Mouse (Mus musculus): ENCODE data around the gene Chrna1.

GRCm38 (mm10) chr2:73580720-73581119 lies 582 bp upstream of the Chrna1 start:
- TF ChIP-seq CTCF (IDR thresholded peaks at IDR 0.05; ENCODE audit: low read depth, low read length) (no peak), POLR2A (IDR thresholded peaks at IDR 0.05; ENCODE audit: extremely low read depth, insufficient read depth, low read length) (no peak)

All from liver, adult 2 months (tissue).